Mouse (Mus musculus) testis, postnatal 10 days (tissue): Measurements from ENCODE around the gene Gtpbp1.

Source experiments
- DNase-seq: peaks from one replicate; pipeline ENCODE4 v3.0.0; 2021; ENCODE audit warnings: low spot score

Gene Gtpbp1

GRCm38 (mm10) chr15:79685141-79685641 is 5.5 kb upstream of the Gtpbp1 start:
- no peak for DNase-seq

GRCm38 (mm10) chr15:79686046-79686869 is 4.4 kb upstream of the Gtpbp1 start:
- DNase-seq = no peak

- peak; percentile 76 for DNase-seq
Observed at GRCm38 (mm10) chr15:79687175-79687574, 3.5 kb upstream of the Gtpbp1 start.

- DNase-seq = peak; percentile 97
Observed at GRCm38 (mm10) chr15:79687646-79688267, 2.9 kb upstream of the Gtpbp1 start, which contains the start of gene Josd1. Josd1 (minus strand) TSS chr15:79687919.

GRCm38 (mm10) chr15:79688268-79688956 is 2.2 kb upstream of the Gtpbp1 start:
- DNase-seq = no peak

GRCm38 (mm10) chr15:79689662-79690425 is 801 bp upstream of the Gtpbp1 start:
- DNase-seq = no peak

GRCm38 (mm10) chr15:79691023-79691508 is 421 bp downstream of the Gtpbp1 start:
- DNase-seq = peak; percentile 76

GRCm38 (mm10) chr15:79692334-79692733 is 1.7 kb downstream of the Gtpbp1 start:
- no peak for DNase-seq

GRCm38 (mm10) chr15:79693740-79694139 is 3.1 kb downstream of the Gtpbp1 start:
- DNase-seq = no peak

GRCm38 (mm10) chr15:79694512-79694911 is 3.9 kb downstream of the Gtpbp1 start:
- no peak for DNase-seq

GRCm38 (mm10) chr15:79695516-79695915 is 4.9 kb downstream of the Gtpbp1 start:
- DNase-seq = no peak

GRCm38 (mm10) chr15:79696508-79696907 is 5.9 kb downstream of the Gtpbp1 start:
- no peak for DNase-seq

- DNase-seq = no peak
Observed at GRCm38 (mm10) chr15:79697011-79697410, 6.4 kb downstream of the Gtpbp1 start.

- no peak for DNase-seq
Observed at GRCm38 (mm10) chr15:79697558-79698187, 7.0 kb downstream of the Gtpbp1 start.

- no peak for DNase-seq
Observed at GRCm38 (mm10) chr15:79706603-79707214, 16.1 kb downstream of the Gtpbp1 start.

- no peak for DNase-seq
Observed at GRCm38 (mm10) chr15:79708229-79708822, 17.7 kb downstream of the Gtpbp1 start.

- DNase-seq = no peak
Observed at GRCm38 (mm10) chr15:79715646-79716045, 25.0 kb downstream of the Gtpbp1 start.

GRCm38 (mm10) chr15:79716710-79717109 is 26.1 kb downstream of the Gtpbp1 start:
- DNase-seq = no peak

GRCm38 (mm10) chr15:79720267-79720666 is 29.6 kb downstream of the Gtpbp1 start:
- no peak for DNase-seq

GRCm38 (mm10) chr15:79720796-79721195 is 30.2 kb downstream of the Gtpbp1 start:
- DNase-seq = no peak
